Mouse (Mus musculus): ENCODE results near the gene Ly6f.
"Not testable (repeated sequence)": the region's sequence is repeated elsewhere in the genome, so short reads cannot be mapped to it uniquely, and the experiment has no call there.

Gene Ly6f

GRCm38 (mm10) chr15:75268121-75268520 lies at the start of gene Ly6f:
Gene Ly6f (plus strand): TSS chr15:75268421.
- no peak for DNase-seq (ENCODE audit: low read depth, low spot score)

GRCm38 (mm10) chr15:75221942-75222341 lies 46.3 kb upstream of the Ly6f start:
- DNase-seq (ENCODE audit: low read depth, low spot score): no peak

- no peak for DNase-seq (ENCODE audit: low read depth, low spot score)
Measured at GRCm38 (mm10) chr15:75237736-75238288, 30.4 kb upstream of the Ly6f start.

GRCm38 (mm10) chr15:75240558-75240957 lies 27.7 kb upstream of the Ly6f start:
- DNase-seq (ENCODE audit: low read depth, low spot score): no peak

GRCm38 (mm10) chr15:75242756-75243640 lies 25.2 kb upstream of the Ly6f start:
- no peak for DNase-seq (ENCODE audit: low read depth, low spot score)

GRCm38 (mm10) chr15:75254671-75255070 lies 13.6 kb upstream of the Ly6f start:
- no peak for DNase-seq (ENCODE audit: low read depth, low spot score)

GRCm38 (mm10) chr15:75265863-75266262 lies 2.4 kb upstream of the Ly6f start:
- no peak for DNase-seq (ENCODE audit: low read depth, low spot score)

GRCm38 (mm10) chr15:75266626-75267025 lies 1.6 kb upstream of the Ly6f start:
- DNase-seq (ENCODE audit: low read depth, low spot score): no peak

GRCm38 (mm10) chr15:75268916-75269829 lies 952 bp downstream of the Ly6f start:
- no peak for DNase-seq (ENCODE audit: low read depth, low spot score)

- DNase-seq (ENCODE audit: low read depth, low spot score): no peak
Measured at GRCm38 (mm10) chr15:75270169-75270568, 1.9 kb downstream of the Ly6f start.

GRCm38 (mm10) chr15:75270691-75271362 lies 2.6 kb downstream of the Ly6f start:
- no peak for DNase-seq (ENCODE audit: low read depth, low spot score)

GRCm38 (mm10) chr15:75271426-75271825 lies 3.2 kb downstream of the Ly6f start:
- no peak for DNase-seq (ENCODE audit: low read depth, low spot score)

- DNase-seq (ENCODE audit: low read depth, low spot score): no peak
Measured at GRCm38 (mm10) chr15:75271891-75272290, 3.7 kb downstream of the Ly6f start.

GRCm38 (mm10) chr15:75281991-75282390 lies 13.8 kb downstream of the Ly6f start:
- DNase-seq (ENCODE audit: low read depth, low spot score): not testable (repeated sequence)

- DNase-seq (ENCODE audit: low read depth, low spot score): not testable (repeated sequence)
Measured at GRCm38 (mm10) chr15:75286512-75286911, 18.3 kb downstream of the Ly6f start.

GRCm38 (mm10) chr15:75292377-75292776 lies 24.2 kb downstream of the Ly6f start:
- no peak for DNase-seq (ENCODE audit: low read depth, low spot score)

GRCm38 (mm10) chr15:75293873-75294385 lies 25.7 kb downstream of the Ly6f start:
- no peak for DNase-seq (ENCODE audit: low read depth, low spot score)

GRCm38 (mm10) chr15:75306101-75306500 lies 37.9 kb downstream of the Ly6f start:
- DNase-seq (ENCODE audit: low read depth, low spot score): no peak

- DNase-seq (ENCODE audit: low read depth, low spot score): no peak
Measured at GRCm38 (mm10) chr15:75309186-75309585, 41.0 kb downstream of the Ly6f start.

GRCm38 (mm10) chr15:75309946-75310345 lies 41.7 kb downstream of the Ly6f start:
- no peak for DNase-seq (ENCODE audit: low read depth, low spot score)

- no peak for DNase-seq (ENCODE audit: low read depth, low spot score)
Measured at GRCm38 (mm10) chr15:75314421-75314820, 46.2 kb downstream of the Ly6f start.

Data from retina, postnatal 7 days (tissue).